Mouse (Mus musculus): ENCODE measurements at regions not wholly inside any gene's neighbourhood (a gene's known extent, or its start where the extent isn't known, plus 50 kb on each side); places are given as distances from the start of the nearest gene placed in this dataset.

DNA sequence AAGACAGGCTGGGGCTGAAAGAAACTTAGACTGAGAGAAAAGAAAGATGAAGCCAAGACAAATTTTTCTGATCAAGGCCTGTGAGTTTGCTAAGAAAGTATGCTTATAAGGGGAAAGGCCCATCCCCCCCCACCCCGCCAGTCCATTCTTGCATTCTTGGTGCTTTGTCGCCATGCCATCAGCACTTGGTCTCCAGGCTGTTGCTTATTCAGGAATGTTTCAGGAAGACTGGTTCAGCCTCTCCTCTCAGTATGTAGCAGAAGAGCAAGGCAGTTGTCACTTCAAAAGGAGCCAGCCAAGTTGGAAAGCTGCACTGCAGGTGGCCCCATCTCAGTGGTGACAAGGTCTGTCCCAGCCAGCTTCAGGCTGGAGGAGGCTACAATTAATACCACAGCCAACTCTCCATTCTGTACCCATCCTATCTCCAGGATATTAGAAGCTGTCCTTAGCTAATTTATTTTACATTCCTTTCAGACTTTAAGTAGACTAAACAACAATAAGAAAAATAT is 555.8 kb downstream of the Trib2 start:
- TF ChIP-seq EP300 (IDR thresholded peaks at IDR 0.05; ENCODE audit: low read depth) (no peak), CTCF (IDR thresholded peaks at IDR 0.05; ENCODE audit: low read depth) (no peak)

Measured in liver, embryonic 14.5 days (tissue).